Mouse (Mus musculus): ENCODE data around the gene Dok7. TPM values are rescaled to one million over a fixed set of nuclear protein-coding genes. Genes with fewer than 3 reads are reported as not detected.

Dok7 gene
- polyA plus RNA-seq, 1 experiment from 2014 or later: 0.35 TPM

DNA sequence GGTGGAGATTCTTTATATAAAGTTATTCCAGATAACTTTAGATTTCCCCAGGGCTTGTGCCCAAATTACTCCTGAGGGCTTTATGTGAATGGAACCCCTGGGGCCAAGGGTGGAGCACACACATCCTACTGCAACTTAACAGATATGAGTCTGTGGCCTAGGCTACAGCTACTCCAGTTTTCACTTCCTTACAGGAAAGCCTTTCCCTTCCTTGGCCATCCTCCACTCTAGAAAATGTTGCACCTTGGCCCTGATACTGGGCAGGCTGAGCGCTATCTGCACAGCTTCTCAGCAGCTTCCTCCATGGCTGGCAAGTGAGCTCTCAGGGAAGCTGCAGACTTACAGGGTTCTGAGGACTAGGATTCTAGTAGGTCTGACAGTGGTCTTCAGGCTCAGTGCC is 27.3 kb upstream of the Dok7 start:
- WGBS: 93% methylated on average over 1 of the region's 1 CpGs

GRCm38 (mm10) chr5:35029755-35030154 is 26.8 kb upstream of the Dok7 start:
- H3K36me3 ChIP-seq (ENCODE audit: control insufficient read depth, insufficient read depth, low read length): peaks cover 80% of the 10 kb centered on the region
- ATAC-seq (ENCODE audit: low FRiP score, low TSS enrichment): no peak
- no peak overlapping the region for H3K4me2 ChIP-seq (replicated peaks; ENCODE audit: low read depth, low read length)
- no peaks in the 10 kb centered on the region for H3K27me3 ChIP-seq (ENCODE audit: control insufficient read depth, insufficient read depth, low read length)
- 93% methylated on average over 5 of the region's 5 CpGs for WGBS
- H3K9ac ChIP-seq (ENCODE audit: low read depth, low read length): no peak overlapping the region
- no peaks in the 10 kb centered on the region for H3K4me1 ChIP-seq (ENCODE audit: control insufficient read depth, insufficient read depth, low read length)
- no peak overlapping the region for H3K27ac ChIP-seq (ENCODE audit: low read depth, low read length)
- H3K4me3 ChIP-seq (ENCODE audit: low read length): no peak overlapping the region
- no peaks in the 10 kb centered on the region for H3K9me3 ChIP-seq (ENCODE audit: control insufficient read depth, low read length)

More for the DNA sequence above, 27.3 kb upstream of the Dok7 start:
- no peaks in the 10 kb centered on the region for H3K4me1 ChIP-seq (ENCODE audit: control insufficient read depth, insufficient read depth, low read length)
- no peak overlapping the region for H3K27ac ChIP-seq (ENCODE audit: low read depth, low read length)
- peaks cover 80% of the 10 kb centered on the region for H3K36me3 ChIP-seq (ENCODE audit: control insufficient read depth, insufficient read depth, low read length)
- no peaks in the 10 kb centered on the region for H3K27me3 ChIP-seq (ENCODE audit: control insufficient read depth, insufficient read depth, low read length)
- no peak overlapping the region for H3K4me3 ChIP-seq (ENCODE audit: low read length)
- ATAC-seq (ENCODE audit: low FRiP score, low TSS enrichment): no peak
- H3K4me2 ChIP-seq (replicated peaks; ENCODE audit: low read depth, low read length): no peak overlapping the region
- no peaks in the 10 kb centered on the region for H3K9me3 ChIP-seq (ENCODE audit: control insufficient read depth, low read length)
- no peak overlapping the region for H3K9ac ChIP-seq (ENCODE audit: low read depth, low read length)

DNA sequence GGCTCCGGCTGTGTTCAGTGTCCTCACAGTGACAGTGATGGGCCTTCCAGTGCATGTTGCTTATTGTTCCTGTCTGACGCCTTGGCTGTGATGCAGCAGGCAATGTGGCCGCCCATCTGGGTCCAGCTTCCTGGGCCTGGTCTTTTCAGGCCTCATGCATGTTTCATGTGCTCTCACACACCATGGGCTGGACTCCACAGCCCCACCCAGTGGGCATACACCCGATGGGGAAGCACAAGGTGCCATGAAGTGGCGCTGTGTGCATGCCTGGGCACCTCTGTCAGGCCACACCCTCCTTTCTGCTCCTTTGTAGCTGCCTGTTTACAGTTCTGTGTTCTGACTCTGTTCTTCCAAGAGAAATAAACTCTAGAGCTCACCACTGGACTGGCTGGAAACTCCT is 23.5 kb upstream of the Dok7 start:
- WGBS: 80% methylated on average over 5 of the region's 5 CpGs
- H3K4me1 ChIP-seq (ENCODE audit: control insufficient read depth, insufficient read depth, low read length): no peaks in the 10 kb centered on the region

DNA sequence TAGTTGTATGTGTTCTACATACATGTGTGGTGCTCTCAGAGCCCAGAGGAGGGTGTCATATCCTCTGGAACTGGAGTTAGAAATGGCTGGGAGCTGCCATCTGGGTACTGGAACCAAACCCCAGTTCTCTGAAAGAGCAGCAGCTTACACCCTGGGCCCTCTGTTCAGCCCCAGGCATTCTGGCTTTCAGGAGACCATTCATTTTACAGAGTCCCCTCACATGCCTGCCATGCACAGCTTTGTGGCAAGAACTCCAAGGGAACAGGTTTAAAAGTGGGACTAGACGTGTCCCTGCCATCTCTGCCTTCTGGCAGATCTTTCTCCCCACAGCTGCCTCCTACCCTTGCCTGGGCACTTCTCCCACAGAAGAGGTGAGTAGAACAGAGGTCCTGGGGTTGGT is 22.9 kb upstream of the Dok7 start:
- Histone ChIP-seq H3K27me3 (ENCODE audit: control insufficient read depth, insufficient read depth, low read length) (no peaks in the 10 kb centered on the region), H3K4me2 (replicated peaks; ENCODE audit: low read depth, low read length) (no peak overlapping the region), H3K27ac (ENCODE audit: low read depth, low read length) (no peak overlapping the region), H3K36me3 (ENCODE audit: control insufficient read depth, insufficient read depth, low read length) (peaks cover 55% of the 10 kb centered on the region), H3K9me3 (ENCODE audit: control insufficient read depth, low read length) (no peaks in the 10 kb centered on the region), H3K9ac (ENCODE audit: low read depth, low read length) (no peak overlapping the region), H3K4me3 (ENCODE audit: low read length) (no peak overlapping the region), H3K4me1 (ENCODE audit: control insufficient read depth, insufficient read depth, low read length) (no peaks in the 10 kb centered on the region)
- WGBS: 78% methylated on average over 1 of the region's 1 CpGs
- ATAC-seq (ENCODE audit: low FRiP score, low TSS enrichment): no peak

More for the DNA sequence above, 23.5 kb upstream of the Dok7 start:
- H3K9me3 ChIP-seq (ENCODE audit: control insufficient read depth, low read length): no peaks in the 10 kb centered on the region
- ATAC-seq (ENCODE audit: low FRiP score, low TSS enrichment): no peak
- H3K4me2 ChIP-seq (replicated peaks; ENCODE audit: low read depth, low read length): no peak overlapping the region
- no peak overlapping the region for H3K9ac ChIP-seq (ENCODE audit: low read depth, low read length)
- no peak overlapping the region for H3K27ac ChIP-seq (ENCODE audit: low read depth, low read length)
- H3K4me3 ChIP-seq (ENCODE audit: low read length): no peak overlapping the region
- H3K27me3 ChIP-seq (ENCODE audit: control insufficient read depth, insufficient read depth, low read length): no peaks in the 10 kb centered on the region
- H3K36me3 ChIP-seq (ENCODE audit: control insufficient read depth, insufficient read depth, low read length): peaks cover 61% of the 10 kb centered on the region

DNA sequence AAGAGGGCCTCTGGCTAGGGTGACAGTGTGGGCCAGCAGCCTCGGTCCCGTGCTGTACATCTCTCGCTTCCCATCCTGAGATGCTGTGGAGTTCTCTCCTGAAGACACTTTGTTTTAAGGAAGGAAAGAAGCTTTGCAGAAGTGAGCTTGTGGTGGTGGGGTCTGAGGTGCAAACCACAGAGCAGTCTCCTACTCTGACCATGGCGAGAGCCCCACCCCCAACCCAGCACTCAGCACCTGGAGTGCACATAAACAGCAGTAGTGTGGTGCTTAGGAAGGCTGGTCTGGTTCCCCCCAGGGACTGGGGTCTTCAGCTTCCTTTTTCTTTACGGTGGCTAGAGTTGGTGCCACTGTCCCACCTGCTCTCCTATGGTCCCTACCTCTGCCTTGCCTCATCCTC is 21.4 kb upstream of the Dok7 start:
- WGBS: 91% methylated on average over 5 of the region's 5 CpGs

GRCm38 (mm10) chr5:35035795-35036194 is 20.8 kb upstream of the Dok7 start:
- H3K27me3 ChIP-seq (ENCODE audit: control insufficient read depth, insufficient read depth, low read length): no peaks in the 10 kb centered on the region
- WGBS: 64% methylated on average over 4 of the region's 4 CpGs
- H3K27ac ChIP-seq (ENCODE audit: low read depth, low read length): no peak overlapping the region
- no peak for ATAC-seq (ENCODE audit: low FRiP score, low TSS enrichment)
- H3K36me3 ChIP-seq (ENCODE audit: control insufficient read depth, insufficient read depth, low read length): peaks cover 35% of the 10 kb centered on the region
- H3K4me2 ChIP-seq (replicated peaks; ENCODE audit: low read depth, low read length): no peak overlapping the region
- H3K9ac ChIP-seq (ENCODE audit: low read depth, low read length): no peak overlapping the region
- H3K4me3 ChIP-seq (ENCODE audit: low read length): no peak overlapping the region
- H3K4me1 ChIP-seq (ENCODE audit: control insufficient read depth, insufficient read depth, low read length): 0 out of 2 replicates have a peak, but pooled peaks cover 1% of the 10 kb centered on the region
- H3K9me3 ChIP-seq (ENCODE audit: control insufficient read depth, low read length): no peaks in the 10 kb centered on the region

More for the DNA sequence above, 21.4 kb upstream of the Dok7 start:
- H3K27ac ChIP-seq (ENCODE audit: low read depth, low read length): no peak overlapping the region
- H3K9ac ChIP-seq (ENCODE audit: low read depth, low read length): no peak overlapping the region
- no peaks in the 10 kb centered on the region for H3K4me1 ChIP-seq (ENCODE audit: control insufficient read depth, insufficient read depth, low read length)
- no peak for ATAC-seq (ENCODE audit: low FRiP score, low TSS enrichment)
- H3K36me3 ChIP-seq (ENCODE audit: control insufficient read depth, insufficient read depth, low read length): peaks cover 40% of the 10 kb centered on the region
- no peaks in the 10 kb centered on the region for H3K27me3 ChIP-seq (ENCODE audit: control insufficient read depth, insufficient read depth, low read length)
- no peaks in the 10 kb centered on the region for H3K9me3 ChIP-seq (ENCODE audit: control insufficient read depth, low read length)
- H3K4me3 ChIP-seq (ENCODE audit: low read length): no peak overlapping the region
- no peak overlapping the region for H3K4me2 ChIP-seq (replicated peaks; ENCODE audit: low read depth, low read length)

DNA sequence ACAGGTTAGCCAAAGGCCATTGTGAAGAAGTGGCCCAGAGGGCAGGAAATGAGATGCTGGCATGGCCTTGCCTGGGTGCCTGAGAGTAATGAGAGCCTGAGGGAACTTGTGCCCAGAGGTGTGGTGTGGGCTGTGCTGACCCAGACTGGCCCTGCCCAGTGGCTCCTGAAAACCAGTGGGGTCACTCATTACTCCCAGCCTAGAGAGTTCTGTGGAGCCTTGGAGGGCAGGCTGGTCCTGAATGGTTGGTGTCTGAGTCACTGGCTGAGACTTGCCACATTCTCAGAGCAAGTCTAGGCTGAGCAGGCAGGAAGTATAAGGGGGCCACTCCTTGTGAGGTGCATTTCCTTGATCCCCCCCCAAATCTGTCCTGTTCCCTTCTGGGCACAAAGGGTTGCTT is 19.1 kb upstream of the Dok7 start:
- H3K9ac ChIP-seq (ENCODE audit: low read depth, low read length): no peak overlapping the region
- no peak overlapping the region for H3K4me2 ChIP-seq (replicated peaks; ENCODE audit: low read depth, low read length)
- H3K4me3 ChIP-seq (ENCODE audit: low read length): no peak overlapping the region
- no peaks in the 10 kb centered on the region for H3K9me3 ChIP-seq (ENCODE audit: control insufficient read depth, low read length)
- no peak overlapping the region for H3K27ac ChIP-seq (ENCODE audit: low read depth, low read length)
- no peak for ATAC-seq (ENCODE audit: low FRiP score, low TSS enrichment)
- peaks cover 7% of the 10 kb centered on the region; the same call in 1 of the 2 replicates for H3K4me1 ChIP-seq (ENCODE audit: control insufficient read depth, insufficient read depth, low read length)
- no peaks in the 10 kb centered on the region for H3K27me3 ChIP-seq (ENCODE audit: control insufficient read depth, insufficient read depth, low read length)
- H3K36me3 ChIP-seq (ENCODE audit: control insufficient read depth, insufficient read depth, low read length): peaks cover 22% of the 10 kb centered on the region

GRCm38 (mm10) chr5:35041268-35041829 is 15.2 kb upstream of the Dok7 start, which contains the start of gene Hgfac:
Gene Hgfac (plus strand): TSS chr5:35041509.
- peak; percentile 53; the same call in 1 of the 2 replicates for ATAC-seq (ENCODE audit: low FRiP score, low TSS enrichment)
- Histone ChIP-seq H3K4me3 (ENCODE audit: low read length) (no peak within 1 kb of the TSS), H3K36me3 (ENCODE audit: control insufficient read depth, insufficient read depth, low read length) (no peaks in the 10 kb centered on the region), H3K9me3 (ENCODE audit: control insufficient read depth, low read length) (no peaks in the 10 kb centered on the region), H3K4me1 (ENCODE audit: control insufficient read depth, insufficient read depth, low read length) (peaks cover 7% of the 10 kb centered on the region; the same call in 1 of the 2 replicates), H3K4me2 (replicated peaks; ENCODE audit: low read depth, low read length) (no peak within 1 kb of the TSS), H3K27me3 (ENCODE audit: control insufficient read depth, insufficient read depth, low read length) (no peaks in the 10 kb centered on the region), H3K27ac (ENCODE audit: low read depth, low read length) (no peak within 1 kb of the TSS), H3K9ac (ENCODE audit: low read depth, low read length) (no peak within 1 kb of the TSS)
- 53% methylated on average over 6 of the region's 6 CpGs for WGBS

DNA sequence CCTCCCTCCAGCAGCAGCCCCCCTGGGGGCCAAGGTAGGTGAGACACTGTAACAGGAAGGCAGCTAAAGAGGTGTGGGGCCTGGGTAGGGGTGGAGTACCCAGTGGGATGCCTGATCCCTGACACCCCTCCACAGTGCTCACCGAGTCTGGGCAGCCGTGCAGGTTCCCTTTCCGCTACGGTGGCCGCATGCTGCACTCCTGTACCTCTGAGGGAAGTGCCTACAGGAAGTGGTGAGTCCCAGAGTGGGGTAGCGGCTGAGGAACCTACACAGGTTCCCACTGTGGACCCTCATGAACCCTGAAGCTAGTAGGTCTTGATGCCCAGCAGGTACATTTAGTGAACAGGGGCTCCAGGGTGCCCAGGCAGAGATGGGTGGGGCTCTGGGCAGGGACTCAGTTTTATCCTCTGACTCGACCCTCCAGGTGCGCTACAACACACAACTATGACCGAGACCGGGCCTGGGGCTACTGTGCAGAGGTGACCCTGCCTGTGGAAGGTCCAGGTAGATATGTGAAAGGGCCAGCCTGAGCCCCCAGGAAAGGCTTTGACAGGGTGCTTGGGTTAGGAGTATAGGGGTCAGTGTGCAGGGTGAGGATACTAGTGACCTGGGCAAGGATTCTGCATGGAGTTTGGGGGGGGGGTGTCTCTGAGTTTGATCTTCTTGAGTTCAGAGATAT is 14.0 kb upstream of the Dok7 start:
- no peak overlapping the region for H3K4me2 ChIP-seq (replicated peaks; ENCODE audit: low read depth, low read length)
- ATAC-seq (ENCODE audit: low FRiP score, low TSS enrichment): peak; percentile 1; the same call in 1 of the 2 replicates
- H3K4me1 ChIP-seq (ENCODE audit: control insufficient read depth, insufficient read depth, low read length): peaks cover 7% of the 10 kb centered on the region; the same call in 1 of the 2 replicates
- H3K27me3 ChIP-seq (ENCODE audit: control insufficient read depth, insufficient read depth, low read length): no peaks in the 10 kb centered on the region
- H3K9ac ChIP-seq (ENCODE audit: low read depth, low read length): no peak overlapping the region
- 62% methylated on average over 10 of the region's 10 CpGs for WGBS
- H3K9me3 ChIP-seq (ENCODE audit: control insufficient read depth, low read length): no peaks in the 10 kb centered on the region
- H3K27ac ChIP-seq (ENCODE audit: low read depth, low read length): no peak overlapping the region
- H3K4me3 ChIP-seq (ENCODE audit: low read length): no peak overlapping the region
- no peaks in the 10 kb centered on the region for H3K36me3 ChIP-seq (ENCODE audit: control insufficient read depth, insufficient read depth, low read length)
